Mouse (Mus musculus) liver, embryonic 18 days (tissue): ENCODE results near the gene Exoc8. TPM values are rescaled to one million over a fixed set of nuclear protein-coding genes. Genes with fewer than 3 reads are reported as not detected.

Source experiments
- polyA plus RNA-seq: library from polyadenylated mRNA; depleted of rRNA; stranded (reverse); fragments of >200 nt; gene quantifications from 2 replicates; pipeline ENCODE4 v1.2.3, GENCODE M21; 2012; rRNA removed

Gene Exoc8
- polyA plus RNA-seq: 2.7 and 3.0 TPM in 2 replicates

DNA sequence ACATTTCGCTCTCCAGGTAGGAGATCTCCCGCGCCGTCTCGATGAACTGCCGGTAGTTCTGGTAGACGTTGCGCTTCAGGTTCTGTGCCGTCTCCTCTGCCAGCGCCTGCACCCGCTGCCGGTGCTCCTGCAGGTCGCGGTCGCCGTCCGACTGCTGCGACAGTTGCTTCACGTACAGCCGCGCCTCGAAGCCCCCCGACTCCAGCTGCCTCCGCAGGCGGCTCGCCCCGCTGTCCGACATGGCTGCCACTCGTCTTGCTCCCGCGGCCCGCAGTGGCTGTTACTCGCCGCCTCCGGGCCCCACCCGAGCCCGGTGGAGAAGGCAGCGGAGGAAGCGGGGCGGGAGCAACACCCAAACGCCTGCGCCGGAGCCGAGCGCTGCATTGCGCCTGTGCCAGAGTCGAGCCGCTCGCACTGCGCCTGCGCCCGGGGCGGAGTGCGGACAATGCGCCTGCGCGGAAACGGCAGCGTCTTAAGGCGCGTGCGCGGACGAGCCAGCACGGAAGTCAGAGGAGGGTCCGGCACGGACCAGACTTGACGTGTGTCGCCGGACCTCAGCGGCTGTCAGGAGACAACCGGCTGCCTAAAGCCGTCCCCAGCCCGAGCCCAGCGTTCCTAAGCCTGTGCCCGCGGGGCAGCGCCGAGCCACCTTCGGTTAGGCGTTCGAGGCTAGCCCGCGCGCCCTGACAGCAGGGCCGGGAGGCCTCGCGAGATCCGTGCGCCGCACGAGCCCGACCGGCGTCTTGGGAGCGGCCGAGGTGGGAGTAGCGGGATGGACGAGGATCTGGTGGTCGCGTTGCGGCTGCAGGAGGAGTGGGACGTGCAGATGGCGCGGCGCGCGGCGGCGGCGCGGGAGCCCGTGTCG is at the start of gene Exoc8, which contains the start of gene Sprtn:
Gene Exoc8, minus strand, starts transcription at position 320 of the 865 bp plus-strand sequence.
Gene Sprtn, plus strand, starts transcription at position 501 of the 865 bp plus-strand sequence.

GRCm38 (mm10) chr8:124862321-124863162 is 35.0 kb downstream of the Exoc8 start, which contains the start of the genes Gnpat and 2810004N23Rik:
TSS of gene Gnpat (plus strand) at chr8:124863033.
TSS of gene 2810004N23Rik (minus strand) at chr8:124863120.

Other genes with a start within 250 kb of the Exoc8 start
- 8.0 and 8.3 TPM in 2 replicates for gene 2310022B05Rik, start 234.3 kb downstream of the Exoc8 start, polyA plus RNA-seq
- gene Ttc13, start 175.7 kb downstream of the Exoc8 start, polyA plus RNA-seq: 9.5 and 10.0 TPM in 2 replicates
- 4.8 and 4.9 TPM in 2 replicates for gene Arv1, start 175.6 kb downstream of the Exoc8 start, polyA plus RNA-seq
- gene Fam89a, start 145.9 kb downstream of the Exoc8 start, polyA plus RNA-seq: 3.0 and 3.6 TPM in 2 replicates
- gene Trim67, start 104.6 kb downstream of the Exoc8 start, polyA plus RNA-seq: 0.01 TPM in 2 replicates
- gene Gnpat, start 34.7 kb downstream of the Exoc8 start, polyA plus RNA-seq: 26.8 and 30.2 TPM in 2 replicates
- gene 2810004N23Rik, start 34.6 kb downstream of the Exoc8 start, polyA plus RNA-seq: 10.7 and 11.6 TPM in 2 replicates
- gene Sprtn, start 181 bp upstream of the Exoc8 start, polyA plus RNA-seq: 5.9 and 6.0 TPM in 2 replicates
- gene Egln1, start 51.6 kb upstream of the Exoc8 start, polyA plus RNA-seq: 11.2 and 13.9 TPM in 2 replicates
- gene Tsnax, start 115.3 kb upstream of the Exoc8 start, polyA plus RNA-seq: 25.6 and 28.6 TPM in 2 replicates
- 0.37 and 0.51 TPM in 2 replicates for gene Disc1, start 156.5 kb upstream of the Exoc8 start, polyA plus RNA-seq